8 mouse cellular contexts compared by ENCODE assay signal in genomic region chr8:83715031-83715690, GRCm38 (mm10). TPM values are rescaled to one million over a fixed set of nuclear protein-coding genes. Genes with fewer than 3 reads are reported as not detected.
DNase-seq lines count a peak whose midpoint lies in the region; ATAC-seq lines count a peak whose summit lies in the region.

Gene Ddx39, plus strand, starts transcription at chr8:83715177.

- H3K9ac ChIP-seq in forebrain, embryonic 14.5 days (ENCODE audit: low read length), result peak within 1 kb of the TSS; percentile 86
- peak within 1 kb of the TSS; percentile 86 for H3K9ac ChIP-seq in neural tube, embryonic 15.5 days (replicated peaks)

- peak within 1 kb of the TSS; percentile 90 for H3K27ac ChIP-seq in forebrain, embryonic 14.5 days (ENCODE audit: low read depth, low read length)
- H3K27ac ChIP-seq in neural tube, embryonic 15.5 days (replicated peaks), result peak within 1 kb of the TSS; percentile 98

- intact Hi-C loops in heart, postnatal 14 days (cut with DNase I), result loop anchor here (2.0 kb wide), 1 partner anchor 16 kb away; the partner anchor contains the start of gene Pkn1

- WGBS in forebrain, embryonic 14.5 days, result under 1% methylated on average over 63 of the region's 63 CpGs
- WGBS in neural tube, embryonic 15.5 days, result under 1% methylated on average over 63 of the region's 63 CpGs

- peak within 1 kb of the TSS; percentile 89 for H3K4me3 ChIP-seq in forebrain, embryonic 14.5 days (ENCODE audit: low read depth, low read length)
- H3K4me3 ChIP-seq in neural tube, embryonic 15.5 days (replicated peaks), result peak within 1 kb of the TSS; percentile 82

- H3K4me2 ChIP-seq in forebrain, embryonic 14.5 days (ENCODE audit: low read length), result peak within 1 kb of the TSS; percentile 92
- peak within 1 kb of the TSS; percentile 89 for H3K4me2 ChIP-seq in neural tube, embryonic 15.5 days

- peak; percentile 100 for DNase-seq in ES-CJ7 (ENCODE audit: low read depth, low spot score)
- DNase-seq in cerebellum, adult 11 months, result peak; percentile 92
- peak; percentile 99 for DNase-seq in forebrain, embryonic 14.5 days (ENCODE audit: low spot score)
- peak; percentile 92 to 94 for DNase-seq in heart, postnatal 14 days
- DNase-seq in layer of hippocampus, adult 11-12 months (ENCODE audit: low spot score), result peak; percentile 98
- DNase-seq in lung, adult 18-20 months, result peak; percentile 99
- DNase-seq in testis, postnatal 14 days (ENCODE audit: low spot score), result peak; percentile 98

- H3K9me3 ChIP-seq in forebrain, embryonic 14.5 days (replicated peaks; ENCODE audit: control insufficient read depth, low read length), result no peaks in the 10 kb centered on the region
- no peaks in the 10 kb centered on the region for H3K9me3 ChIP-seq in neural tube, embryonic 15.5 days (replicated peaks)

- H3K36me3 ChIP-seq in forebrain, embryonic 14.5 days (ENCODE audit: control insufficient read depth, insufficient read depth, low read length), result peaks cover 11% of the 10 kb centered on the region
- H3K36me3 ChIP-seq in neural tube, embryonic 15.5 days, result peaks cover 11% of the 10 kb centered on the region

- no peaks in the 10 kb centered on the region for H3K27me3 ChIP-seq in forebrain, embryonic 14.5 days (replicated peaks; ENCODE audit: control insufficient read depth, insufficient read depth, low read length)
- H3K27me3 ChIP-seq in neural tube, embryonic 15.5 days (replicated peaks), result 0 out of 2 replicates have a peak, but pooled peaks cover 3% of the 10 kb centered on the region

- peak; percentile 100 for ATAC-seq in forebrain, embryonic 14.5 days
- ATAC-seq in neural tube, embryonic 15.5 days (ENCODE audit: low FRiP score), result peak; percentile 99

- H3K4me1 ChIP-seq in forebrain, embryonic 14.5 days (ENCODE audit: control insufficient read depth, insufficient read depth, low read length), result peaks cover 11% of the 10 kb centered on the region
- H3K4me1 ChIP-seq in neural tube, embryonic 15.5 days, result peaks cover 22% of the 10 kb centered on the region

RNA-seq across cellular contexts. Expression of gene Ddx39, which starts in this region (rescaled TPM):
- 120 and 133 TPM in 2 replicates for polyA plus RNA-seq in forebrain, embryonic 14.5 days (2014; fragmentation: Nextera tagmentation; extraction: Ambion mirVana)
- 10 to 100 TPM; 24.1 to 26.0 TPM for total RNA-seq in heart, postnatal 14 days (2021)
- 86.5 and 117 TPM in 2 replicates for polyA plus RNA-seq in neural tube, embryonic 15.5 days (2015; fragmentation: Nextera tagmentation; extraction: Ambion mirVana)

Comparison
In these comparisons a context has a peak if more than half of its experiments do, and no peak if none do; other contexts are left out.
1. Peak in every context shown above with its lines: DNase-seq, ATAC-seq, H3K4me3 ChIP-seq and H3K27ac ChIP-seq.